In the genomic region with DNA sequence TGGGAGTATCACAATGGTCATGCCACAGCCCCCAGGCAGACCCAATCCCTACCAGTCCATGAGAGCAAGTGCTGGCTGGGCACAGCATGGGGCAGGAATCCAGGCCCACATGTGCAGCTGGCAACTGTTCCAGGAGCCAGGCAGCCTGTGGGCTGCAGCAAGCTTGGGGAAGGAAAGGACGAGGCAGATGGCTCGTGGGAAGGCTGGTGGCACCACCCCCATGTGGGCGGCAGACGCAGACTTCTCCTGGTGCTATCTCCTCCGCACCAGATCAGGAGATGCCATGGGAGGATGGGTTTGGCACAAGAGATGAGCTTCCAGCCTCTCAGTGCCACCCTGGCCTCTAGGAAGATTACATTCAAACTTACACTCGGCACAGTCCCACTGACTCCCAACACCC, we compare ENCODE assay signal across 13 mouse cellular contexts. TPM values are rescaled to one million over a fixed set of nuclear protein-coding genes. Genes with fewer than 3 reads are reported as not detected.
DNase-seq lines count a peak whose midpoint lies in the region; ATAC-seq and TF ChIP-seq lines count a peak whose summit lies in the region.
"Had no signal": no experiment of that assay in that cellular context is flagged by ENCODE, and none has a peak within 500 bp of the region (broad histone marks: within the 10 kb centered on the region; RNA-seq: fewer than 3 reads in every experiment).

No protein-coding gene starts in this region.

- no peaks in the 10 kb centered on the region for H3K36me3 ChIP-seq in forebrain, postnatal 0 days (ENCODE audit: insufficient read depth)
- no peaks in the 10 kb centered on the region for H3K36me3 ChIP-seq in forebrain, embryonic 14.5 days (ENCODE audit: control insufficient read depth, insufficient read depth, low read length)
- no peaks in the 10 kb centered on the region for H3K36me3 ChIP-seq in kidney, embryonic 16.5 days (ENCODE audit: insufficient read depth, low read length)
- H3K36me3 ChIP-seq: lung, embryonic 15.5 days had no signal

- H3K4me3 ChIP-seq in forebrain, postnatal 0 days (ENCODE audit: low read depth, low read length) = no peak overlapping the region
- no peak overlapping the region for H3K4me3 ChIP-seq in forebrain, embryonic 14.5 days (ENCODE audit: low read depth, low read length)
- no peak overlapping the region for H3K4me3 ChIP-seq in kidney, embryonic 16.5 days (ENCODE audit: low read length)
- H3K4me3 ChIP-seq: heart, adult 2 months; lung, embryonic 15.5 days had no signal

- H3K4me1 ChIP-seq in forebrain, postnatal 0 days (ENCODE audit: insufficient read depth) = peaks cover 12% of the 10 kb centered on the region
- H3K4me1 ChIP-seq in forebrain, embryonic 14.5 days (ENCODE audit: control insufficient read depth, insufficient read depth, low read length) = peaks cover 14% of the 10 kb centered on the region
- 0 out of 2 replicates have a peak, but pooled peaks cover 4% of the 10 kb centered on the region for H3K4me1 ChIP-seq in kidney, embryonic 16.5 days (ENCODE audit: insufficient read depth, low read length)

- TF ChIP-seq CTCF in forebrain, postnatal 0 days (IDR thresholded peaks at IDR 0.05; ENCODE audit: low read depth) = no peak

- H3K27me3 ChIP-seq in forebrain, postnatal 0 days (ENCODE audit: insufficient read depth, low read length) = no peaks in the 10 kb centered on the region
- no peaks in the 10 kb centered on the region for H3K27me3 ChIP-seq in forebrain, embryonic 14.5 days (replicated peaks; ENCODE audit: control insufficient read depth, insufficient read depth, low read length)
- no peaks in the 10 kb centered on the region for H3K27me3 ChIP-seq in kidney, embryonic 16.5 days (ENCODE audit: insufficient read depth, low read length)
- H3K27me3 ChIP-seq: lung, embryonic 15.5 days; Patski had no signal

- no peak overlapping the region for H3K4me2 ChIP-seq in forebrain, postnatal 0 days (ENCODE audit: low read depth)
- no peak overlapping the region for H3K4me2 ChIP-seq in forebrain, embryonic 14.5 days (ENCODE audit: low read length)
- H3K4me2 ChIP-seq in kidney, embryonic 16.5 days (replicated peaks; ENCODE audit: low read depth, low read length) = no peak overlapping the region
- H3K4me2 ChIP-seq: lung, embryonic 15.5 days had no signal

- no peaks in the 10 kb centered on the region for H3K9me3 ChIP-seq in forebrain, postnatal 0 days (ENCODE audit: low read length)
- no peaks in the 10 kb centered on the region for H3K9me3 ChIP-seq in forebrain, embryonic 14.5 days (replicated peaks; ENCODE audit: control insufficient read depth, low read length)
- H3K9me3 ChIP-seq in kidney, embryonic 16.5 days (ENCODE audit: low read length) = no peaks in the 10 kb centered on the region
- H3K9me3 ChIP-seq: lung, embryonic 15.5 days had no signal

- 36% methylated on average over 6 of the region's 6 CpGs for WGBS in forebrain, postnatal 0 days
- WGBS in forebrain, embryonic 14.5 days = 73% methylated on average over 6 of the region's 6 CpGs
- WGBS in kidney, embryonic 16.5 days = 87% methylated on average over 6 of the region's 6 CpGs

- peak; percentile 48 for DNase-seq in forebrain, postnatal 0 days
- no peak for DNase-seq in forebrain, embryonic 14.5 days (ENCODE audit: low spot score)
- peak; percentile 60 to 73 for DNase-seq in cerebellum, postnatal 36 days
- DNase-seq in layer of hippocampus, postnatal 25 days (ENCODE audit: extremely low spot score in 1 of 2, low spot score in 1 of 2) = peak; percentile 67 to 75
- peak; percentile 74 for DNase-seq in right cerebral cortex, postnatal 14 days
- no peak for DNase-seq in embryo, embryonic 10 days (ENCODE audit: low spot score)
- DNase-seq: heart, adult 2 months; thymus, postnatal 36 days had no signal

- no peak overlapping the region for H3K9ac ChIP-seq in forebrain, postnatal 0 days
- H3K9ac ChIP-seq in forebrain, embryonic 14.5 days (ENCODE audit: low read length) = no peak overlapping the region
- no peak overlapping the region for H3K9ac ChIP-seq in kidney, embryonic 16.5 days (replicated peaks; ENCODE audit: low read length)
- H3K9ac ChIP-seq: lung, embryonic 15.5 days had no signal

- no peak overlapping the region for H3K27ac ChIP-seq in forebrain, postnatal 0 days (ENCODE audit: low read depth, low read length)
- H3K27ac ChIP-seq in forebrain, embryonic 14.5 days (ENCODE audit: low read depth, low read length) = no peak overlapping the region
- no peak overlapping the region for H3K27ac ChIP-seq in kidney, embryonic 16.5 days (ENCODE audit: low read length)
- H3K27ac ChIP-seq: heart, adult 2 months; lung, embryonic 15.5 days had no signal

- 0 out of 2 replicates have a peak, but pooled peaks have one; percentile 23 for ATAC-seq in forebrain, postnatal 0 days
- no peak for ATAC-seq in forebrain, embryonic 14.5 days
- ATAC-seq in kidney, embryonic 16.5 days (ENCODE audit: low FRiP score, low TSS enrichment) = no peak
- no peak for ATAC-seq in megakaryocyte, adult 5-6 weeks (ENCODE audit: poor library complexity, severe bottlenecking)
- ATAC-seq: Patski had no signal

RNA-seq across cellular contexts. Expression of a gene that starts 33.7 kb away (rescaled TPM):
- total RNA-seq in forebrain, postnatal 0 days (2014; rRNA removed) = 35.6 and 60.8 TPM in 2 replicates
- polyA plus RNA-seq in forebrain, postnatal 0 days (2015; fragmentation: Nextera tagmentation; extraction: Ambion mirVana) = 5.0 and 11.7 TPM in 2 replicates
- 4.6 and 5.6 TPM in 2 replicates for polyA plus RNA-seq in forebrain, embryonic 14.5 days (2014; fragmentation: Nextera tagmentation; extraction: Ambion mirVana)
- total RNA-seq in layer of hippocampus, postnatal 25 days (2021) = 10 to 100 TPM; 14.3 to 16.0 TPM
- polyA plus RNA-seq in kidney, embryonic 16.5 days (2015; fragmentation: Nextera tagmentation; extraction: Ambion mirVana) = 5.2 and 7.1 TPM in 2 replicates
- 0.21 and 0.29 TPM in 2 replicates for total RNA-seq in megakaryocyte, adult 5-6 weeks (2015)
- total RNA-seq in megakaryocyte, adult 5-6 weeks (2017) = 0.37 and 0.40 TPM in 2 replicates
- total RNA-seq: monocyte, adult 5-6 weeks had no signal

RNA-seq across cellular contexts. Expression of a gene that starts 53.2 kb away (rescaled TPM):
- total RNA-seq in forebrain, postnatal 0 days (2014; rRNA removed) = 5.2 and 5.4 TPM in 2 replicates
- 5.2 and 8.5 TPM in 2 replicates for polyA plus RNA-seq in forebrain, postnatal 0 days (2015; fragmentation: Nextera tagmentation; extraction: Ambion mirVana)
- 2.5 and 3.2 TPM in 2 replicates for polyA plus RNA-seq in forebrain, embryonic 14.5 days (2014; fragmentation: Nextera tagmentation; extraction: Ambion mirVana)
- total RNA-seq in layer of hippocampus, postnatal 25 days (2021) = 1 to 10 TPM; 2.8 to 3.8 TPM
- 0.22 and 0.94 TPM in 2 replicates for polyA plus RNA-seq in kidney, embryonic 16.5 days (2015; fragmentation: Nextera tagmentation; extraction: Ambion mirVana)
- not detected in 2 replicates for total RNA-seq in megakaryocyte, adult 5-6 weeks (2015)
- total RNA-seq in megakaryocyte, adult 5-6 weeks (2017) = not detected in 2 replicates
- total RNA-seq: heart, adult 2 months; monocyte, adult 5-6 weeks had no signal

RNA-seq across cellular contexts. Expression of a gene that starts 54.9 kb away (rescaled TPM):
- total RNA-seq in forebrain, postnatal 0 days (2014; rRNA removed) = 25.4 and 33.4 TPM in 2 replicates
- 39.8 and 42.6 TPM in 2 replicates for polyA plus RNA-seq in forebrain, postnatal 0 days (2015; fragmentation: Nextera tagmentation; extraction: Ambion mirVana)
- 55.0 and 59.2 TPM in 2 replicates for polyA plus RNA-seq in forebrain, embryonic 14.5 days (2014; fragmentation: Nextera tagmentation; extraction: Ambion mirVana)
- 10 to 100 TPM; 38.3 to 39.2 TPM for total RNA-seq in layer of hippocampus, postnatal 25 days (2021)
- polyA plus RNA-seq in kidney, embryonic 16.5 days (2015; fragmentation: Nextera tagmentation; extraction: Ambion mirVana) = 70.8 and 74.2 TPM in 2 replicates
- 29.0 and 29.3 TPM in 2 replicates for total RNA-seq in megakaryocyte, adult 5-6 weeks (2015)
- total RNA-seq in megakaryocyte, adult 5-6 weeks (2017) = 15.7 and 16.7 TPM in 2 replicates

Comparison
In these comparisons a context has a peak if more than half of its experiments do, and no peak if none do; other contexts are left out.
1. DNase-seq: peak in forebrain, postnatal 0 days (single experiment), cerebellum, postnatal 36 days (2 of 2), layer of hippocampus, postnatal 25 days (2 of 2) and right cerebral cortex, postnatal 14 days (single experiment); none in forebrain, embryonic 14.5 days (single experiment) and embryo, embryonic 10 days (single experiment).
2. RNA of a gene that starts 33.7 kb away (total RNA-seq): 35.6 to 60.8 TPM in forebrain, postnatal 0 days and 14.3 to 16.0 TPM in layer of hippocampus, postnatal 25 days; 0.21 to 0.40 TPM in megakaryocyte, adult 5-6 weeks; every median in the first group is over 10 times any median in the second.